Mouse (Mus musculus): Measurements from ENCODE around the gene Grin2c.

Grin2c gene

DNA sequence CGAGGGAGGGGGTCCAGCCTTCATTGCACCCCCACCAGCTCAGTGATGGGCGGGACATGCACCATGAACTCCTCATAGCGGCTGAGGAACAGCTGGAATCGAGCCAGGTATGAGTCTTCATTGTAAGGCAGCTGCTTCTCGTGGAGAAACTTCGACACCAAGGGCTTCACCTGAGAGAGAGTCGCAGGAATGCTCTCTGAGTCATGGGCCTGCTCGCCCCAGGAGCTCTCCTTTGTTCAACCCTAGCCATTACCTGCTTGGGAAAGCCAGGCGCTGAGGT is 16.4 kb upstream of the Grin2c start:
- no peak for DNase-seq (ENCODE audit: low spot score)

DNA sequence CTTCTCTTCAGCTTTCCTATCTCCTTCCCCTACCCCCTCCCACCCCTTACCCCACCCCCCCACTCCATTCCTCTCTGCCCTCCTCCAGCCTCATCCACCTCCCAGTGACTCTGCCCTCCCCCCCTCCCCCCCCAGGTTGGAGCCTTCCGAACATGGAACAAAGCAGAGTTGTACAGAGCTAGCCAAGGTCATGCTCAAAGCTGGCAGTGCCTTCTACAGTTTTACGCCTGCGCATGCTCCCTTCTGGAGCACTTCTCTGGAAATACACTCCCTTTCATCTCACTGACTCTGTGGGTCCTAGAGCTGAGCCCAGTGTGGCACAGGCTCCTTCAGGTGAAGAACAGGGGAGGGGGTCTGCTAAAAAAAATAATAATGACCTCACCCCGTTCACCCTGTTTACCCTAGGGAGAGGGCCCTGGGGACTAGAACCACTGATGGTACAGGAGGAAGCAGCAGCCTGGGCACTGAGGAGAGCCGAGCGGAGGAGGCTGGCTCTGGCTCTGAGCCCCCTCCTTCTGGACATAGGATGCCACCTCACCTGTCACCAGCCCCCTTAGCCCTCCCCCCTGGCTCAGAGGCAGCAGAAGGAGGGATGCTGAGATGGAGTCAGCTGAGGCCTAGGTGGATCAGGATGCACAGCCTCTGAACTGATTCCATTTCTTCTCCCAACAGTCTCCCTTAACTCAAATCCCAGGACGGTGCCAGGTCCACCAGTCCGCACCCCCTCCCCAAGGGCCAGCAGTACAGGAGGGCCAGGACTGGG is 15.9 kb upstream of the Grin2c start:
- DNase-seq (ENCODE audit: low spot score): no peak

DNA sequence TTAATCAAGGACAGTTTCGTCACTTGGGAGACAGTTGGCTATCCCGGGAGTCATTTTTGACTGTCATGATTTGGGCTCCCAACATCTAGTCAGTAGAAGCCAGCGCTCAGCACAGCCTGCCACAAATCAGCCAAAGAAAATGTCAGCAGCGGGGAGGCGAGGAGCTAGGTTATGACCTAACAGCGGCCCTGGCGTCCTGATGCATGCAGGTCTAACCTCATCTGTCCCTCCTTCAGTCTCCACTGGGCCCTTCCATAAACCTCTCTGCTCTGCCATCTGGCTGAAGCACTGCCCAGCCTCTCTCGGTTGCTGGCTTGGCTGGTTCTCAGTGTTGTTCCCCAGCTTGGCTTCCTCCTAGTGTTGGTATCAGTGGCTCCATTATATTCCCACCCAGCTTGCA is 15.3 kb upstream of the Grin2c start:
- DNase-seq (ENCODE audit: low spot score): no peak

DNA sequence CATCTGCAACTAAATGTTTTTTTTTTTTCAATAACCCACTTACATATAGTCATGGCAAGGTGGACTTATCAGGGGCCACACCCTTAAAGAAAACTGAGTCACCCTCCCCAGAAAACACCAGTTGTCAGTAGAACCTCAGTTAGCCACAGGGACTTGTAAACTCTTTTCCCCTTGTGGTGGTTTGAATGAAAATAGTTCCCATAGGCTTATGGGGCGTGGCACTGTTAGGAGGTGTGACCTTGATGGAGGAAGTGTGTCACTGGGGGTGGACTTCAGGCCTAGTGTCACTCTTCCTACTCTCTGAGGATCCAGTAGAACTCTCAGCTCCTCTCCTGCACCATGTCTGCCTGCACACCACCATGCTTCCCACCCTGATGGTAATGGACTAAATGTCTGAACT is 12.7 kb upstream of the Grin2c start:
- no peak for DNase-seq (ENCODE audit: low spot score)

DNA sequence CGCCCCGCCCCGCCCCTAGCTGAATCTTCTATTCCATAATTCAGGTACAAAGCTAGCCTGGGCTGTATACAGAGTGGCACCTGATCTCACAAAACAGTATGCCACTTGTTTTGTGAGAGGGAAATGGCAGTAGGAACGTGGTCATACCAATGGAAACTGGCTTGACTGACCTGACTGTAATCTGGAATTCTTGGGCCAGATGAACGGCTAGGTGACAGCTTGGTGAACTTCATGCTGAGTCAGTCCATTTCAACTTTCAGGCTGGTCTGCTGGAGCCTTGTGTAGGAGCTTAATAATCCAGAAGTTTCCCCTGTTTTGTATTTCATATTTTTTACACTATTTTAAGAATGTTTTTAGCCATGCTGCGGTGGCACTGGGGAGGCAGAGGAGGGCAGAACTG is 11.1 kb upstream of the Grin2c start:
- DNase-seq (ENCODE audit: low spot score): no peak

DNA sequence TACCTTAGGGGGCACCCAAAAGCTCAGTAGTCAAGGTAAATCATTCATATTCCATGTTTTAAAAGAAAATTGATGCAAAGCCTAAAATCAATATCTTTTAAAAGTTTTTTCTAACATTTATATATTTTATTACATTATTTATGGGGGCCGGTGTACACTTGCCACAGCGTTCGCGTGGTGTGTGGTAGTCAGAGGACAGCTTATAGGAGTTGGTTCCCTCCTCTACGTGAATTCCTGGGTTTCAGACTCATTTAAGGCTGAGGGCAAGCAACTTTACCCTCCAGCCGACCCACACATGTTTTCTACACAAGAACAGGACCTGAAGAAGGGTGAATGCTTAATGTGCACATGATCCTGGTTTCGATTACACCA is 10.5 kb upstream of the Grin2c start:
- no peak for DNase-seq (ENCODE audit: low spot score)

DNA sequence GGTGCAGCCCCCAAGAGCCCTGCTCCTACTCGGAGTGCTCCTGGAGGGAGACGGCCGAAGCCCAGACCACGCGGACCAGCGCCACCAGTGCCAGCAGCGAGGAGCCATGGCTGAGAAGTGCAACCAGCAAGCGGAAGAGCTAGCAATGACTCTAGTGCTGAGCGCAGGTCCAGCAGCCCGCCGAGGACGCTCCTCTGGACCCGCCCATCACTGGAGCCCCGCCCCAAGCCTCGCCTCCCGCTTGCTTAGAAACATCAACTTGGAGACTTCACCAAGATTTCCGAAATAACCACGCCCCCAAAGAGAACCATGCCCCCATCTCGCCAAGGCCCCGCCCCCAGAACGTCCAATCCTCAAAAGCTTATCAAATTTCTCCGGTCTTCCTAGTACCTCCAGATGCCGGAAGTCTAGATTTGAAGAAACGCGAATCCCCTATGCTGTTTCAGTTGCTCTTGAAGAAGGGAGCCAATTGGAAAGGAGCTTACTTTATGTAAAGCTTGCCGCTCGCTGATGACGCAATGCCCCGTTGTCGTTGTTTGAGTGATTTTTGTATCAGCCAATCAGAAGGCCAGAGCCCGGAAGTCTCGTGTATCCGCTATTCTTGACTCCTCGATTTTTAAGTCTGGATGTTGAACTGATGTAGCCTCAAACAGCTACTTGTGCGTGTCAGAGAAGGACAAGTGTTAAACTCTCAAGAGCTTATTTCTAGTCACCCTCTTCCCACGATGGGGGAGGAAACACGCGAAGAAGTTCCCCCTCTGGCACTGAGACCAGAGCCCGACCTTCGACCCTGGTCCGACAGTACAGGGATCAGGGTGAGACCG is 9.9 kb upstream of the Grin2c start, which contains the start of gene Fdxr:
TSS of gene Fdxr (minus strand) at position 271 of the 824 bp plus-strand sequence.
- DNase-seq (ENCODE audit: low spot score): peak; percentile 97

DNA sequence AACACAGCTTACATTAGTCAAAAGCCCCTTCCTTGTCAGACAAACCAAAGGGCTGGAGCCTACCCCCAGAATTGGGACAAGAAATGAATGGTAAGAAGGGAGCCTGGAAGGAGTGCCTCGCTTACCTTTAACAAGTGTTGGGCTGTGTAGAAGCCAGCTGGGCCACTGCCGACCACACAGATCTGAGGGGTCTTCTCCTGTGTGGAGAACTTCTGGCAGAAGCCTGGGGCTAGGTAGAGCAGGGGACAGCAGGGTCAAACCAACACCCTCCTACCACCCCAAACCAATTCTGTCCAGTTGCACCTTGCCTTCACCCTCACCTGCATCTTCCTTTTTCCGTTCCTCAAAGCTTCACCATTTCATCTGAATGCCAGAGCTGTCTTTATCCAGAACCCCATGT is 8.9 kb upstream of the Grin2c start:
- DNase-seq (ENCODE audit: low spot score): no peak

DNA sequence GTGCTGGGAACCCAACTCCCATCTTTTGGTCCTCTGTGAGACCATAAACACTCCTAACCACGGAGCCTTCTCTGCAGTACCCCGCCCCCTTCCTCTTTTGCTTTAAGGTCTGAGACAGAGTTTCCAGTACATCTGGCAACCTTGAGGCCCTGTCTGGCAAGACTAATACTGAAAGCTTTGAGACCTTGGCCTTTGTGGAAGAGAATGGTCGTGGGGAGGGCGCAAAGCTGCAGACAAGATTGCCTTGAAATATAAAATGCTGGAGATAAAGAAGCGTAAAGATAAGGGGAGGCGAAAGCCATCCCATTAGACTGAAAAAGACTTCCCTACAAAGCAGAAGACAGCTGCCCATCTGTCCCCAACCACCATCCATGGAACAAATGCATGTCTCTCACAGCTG is 8.5 kb upstream of the Grin2c start:
- DNase-seq (ENCODE audit: low spot score): no peak

DNA sequence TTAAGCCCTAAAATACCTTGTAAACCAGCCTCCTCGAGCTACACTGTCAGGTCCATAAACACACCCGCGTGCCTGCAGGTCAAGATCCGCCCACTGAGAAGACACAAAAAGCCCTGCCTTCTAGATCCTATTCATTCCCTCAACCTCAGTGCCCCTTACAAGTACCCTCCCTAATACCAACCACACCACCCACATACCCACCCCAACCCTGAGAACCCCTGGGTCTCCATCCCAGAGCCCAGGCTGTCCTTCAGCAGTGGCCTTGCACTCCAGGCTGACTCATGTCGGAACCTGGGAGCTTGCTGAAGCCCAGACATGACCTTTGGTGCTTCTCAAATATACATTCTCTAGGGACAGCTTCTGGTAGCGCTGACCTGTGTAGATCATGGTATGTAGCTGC is 7.7 kb upstream of the Grin2c start:
- no peak for DNase-seq (ENCODE audit: low spot score)

DNA sequence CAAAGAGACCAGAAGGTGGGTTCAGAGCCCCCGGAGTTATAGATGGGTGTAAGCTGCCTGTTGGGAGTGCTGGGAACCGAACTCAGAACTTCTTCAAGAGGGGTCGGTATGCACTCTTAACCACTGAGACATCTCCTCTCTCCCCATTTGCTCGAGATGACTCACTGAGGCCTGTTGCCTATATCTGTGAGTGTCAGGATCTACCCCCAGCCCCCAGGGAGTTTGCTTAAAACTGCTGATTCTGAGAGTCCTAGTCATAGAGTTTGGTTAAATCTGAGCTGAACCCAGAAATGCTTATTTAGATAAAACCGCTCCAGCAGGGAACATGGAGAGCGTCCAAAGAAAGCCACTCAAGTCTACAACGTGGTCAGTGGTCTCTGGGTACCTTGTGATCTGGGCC is 7.1 kb upstream of the Grin2c start:
- no peak for DNase-seq (ENCODE audit: low spot score)

DNA sequence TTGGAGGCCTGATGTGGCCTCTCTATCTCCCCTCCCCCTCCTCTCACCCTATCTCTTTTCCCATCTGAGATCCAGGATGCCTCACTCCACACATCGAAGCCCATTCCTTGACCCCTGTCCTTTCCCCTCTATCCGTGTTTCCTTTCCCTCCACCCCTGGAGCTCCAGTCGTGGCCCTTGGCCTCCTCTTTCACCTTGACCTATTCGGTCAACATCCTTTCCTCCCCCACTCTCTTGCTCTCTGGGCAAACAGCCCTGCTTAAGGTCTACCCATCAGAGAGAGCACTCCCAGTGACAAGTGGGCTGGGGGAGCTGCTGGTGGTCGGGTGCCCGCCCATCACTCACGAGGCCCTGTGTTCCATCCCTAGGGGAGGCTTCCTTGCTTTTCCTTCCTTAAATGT is 6.7 kb upstream of the Grin2c start:
- no peak for DNase-seq (ENCODE audit: low spot score)

DNA sequence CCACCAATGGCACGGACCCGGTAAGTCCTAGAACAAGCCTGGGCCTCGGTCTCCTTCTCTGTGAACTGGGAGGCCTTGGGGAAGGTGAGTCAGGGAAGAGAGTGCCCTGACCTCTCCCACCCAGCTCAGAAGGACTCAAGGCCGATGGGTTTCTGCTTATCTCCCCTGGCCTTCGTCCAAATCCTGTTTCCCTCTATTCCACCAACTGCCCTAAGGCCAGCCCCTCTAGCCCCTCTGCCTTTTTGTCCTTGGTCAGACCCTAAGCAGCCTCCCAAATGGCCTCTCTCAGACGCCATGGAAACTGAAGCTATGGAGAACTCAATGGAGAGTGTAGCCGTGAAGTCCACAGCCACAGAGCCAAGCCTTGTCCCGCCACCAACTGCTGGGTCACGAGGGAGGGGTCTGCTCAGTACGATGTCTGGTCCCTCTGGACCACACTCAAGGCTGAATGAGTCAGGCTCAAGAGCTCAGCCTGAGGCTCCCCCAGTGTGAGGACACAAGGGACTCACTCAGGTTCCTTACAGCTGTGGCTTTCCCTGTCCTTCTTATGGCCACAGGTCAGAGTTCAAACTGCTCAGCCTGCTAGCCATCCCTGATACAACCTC is 6.0 kb upstream of the Grin2c start:
- no peak for DNase-seq (ENCODE audit: low spot score)

DNA sequence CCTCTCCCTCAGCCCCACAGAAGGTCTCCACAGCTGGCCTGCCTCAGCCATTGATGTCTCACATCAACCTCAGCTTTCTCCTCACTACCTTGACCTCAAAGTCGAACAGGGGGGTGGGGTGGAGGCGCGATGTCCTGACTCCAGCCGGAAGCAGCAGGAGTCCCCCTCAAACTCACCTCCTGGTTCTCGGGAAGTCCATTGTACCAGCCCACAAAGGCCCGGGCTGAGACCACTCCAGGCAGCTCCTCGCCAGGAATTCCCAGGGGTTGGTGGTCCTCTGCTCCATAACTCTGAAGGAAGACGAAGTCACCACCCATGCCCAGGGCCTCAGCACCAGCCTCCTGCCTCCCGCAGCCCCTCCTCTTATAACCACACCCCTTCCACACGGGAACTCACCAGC is 4.4 kb upstream of the Grin2c start:
- DNase-seq (ENCODE audit: low spot score): no peak

DNA sequence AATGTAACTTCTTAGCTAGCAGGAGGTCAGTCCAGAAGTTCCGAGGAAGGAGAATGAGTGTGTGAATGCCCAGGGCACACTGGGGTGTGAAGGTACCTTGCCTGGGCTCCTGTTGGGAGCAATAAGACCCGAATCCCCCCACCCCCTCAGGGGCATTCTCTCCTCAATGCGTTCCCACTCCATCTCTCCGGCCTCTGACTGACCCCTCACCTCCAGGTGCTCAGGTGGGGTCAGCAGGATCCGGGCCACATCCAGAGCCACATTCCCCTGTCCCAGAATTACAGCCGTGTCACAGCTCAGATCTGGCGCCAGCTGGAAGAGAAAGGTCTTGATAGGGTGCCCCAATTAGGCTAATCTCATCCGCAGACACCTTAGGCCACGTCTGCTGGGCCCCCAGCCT is 4.0 kb upstream of the Grin2c start:
- DNase-seq (ENCODE audit: low spot score): no peak

DNA sequence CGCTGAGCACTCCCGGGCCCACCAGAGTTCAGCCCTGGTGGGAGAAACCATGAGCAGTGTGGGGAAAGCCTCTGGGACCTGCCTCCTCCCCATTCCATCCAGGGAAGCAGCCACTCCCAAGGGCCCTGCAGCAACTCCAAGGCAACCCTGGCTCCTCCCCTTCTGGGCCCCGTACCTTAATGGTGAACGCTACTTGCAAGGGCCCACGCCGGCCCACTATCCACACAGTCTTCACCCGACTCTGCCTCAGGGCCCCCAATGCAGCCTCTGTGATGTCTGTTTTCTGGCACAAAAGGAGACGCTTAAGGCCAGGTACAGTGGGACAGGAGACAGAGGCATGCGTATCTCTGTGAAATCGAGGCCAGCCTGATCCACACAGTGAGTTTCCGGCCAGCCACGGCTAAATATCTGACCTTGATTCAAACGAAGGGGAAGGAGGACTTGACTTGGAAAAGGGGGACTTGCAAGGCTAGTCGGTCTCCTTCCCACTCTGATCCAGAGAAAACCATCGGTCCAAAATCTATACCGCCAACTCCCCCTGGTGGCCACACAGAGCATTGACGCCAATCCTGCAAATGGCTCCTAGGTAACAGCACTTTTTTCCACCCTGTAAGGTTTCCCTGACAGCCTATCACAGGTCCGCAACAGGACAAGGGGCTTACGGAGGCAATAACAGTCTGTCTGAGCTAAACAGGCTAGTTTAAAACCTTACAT is 3.3 kb upstream of the Grin2c start:
- peak; percentile 78 for DNase-seq (ENCODE audit: low spot score)

DNA sequence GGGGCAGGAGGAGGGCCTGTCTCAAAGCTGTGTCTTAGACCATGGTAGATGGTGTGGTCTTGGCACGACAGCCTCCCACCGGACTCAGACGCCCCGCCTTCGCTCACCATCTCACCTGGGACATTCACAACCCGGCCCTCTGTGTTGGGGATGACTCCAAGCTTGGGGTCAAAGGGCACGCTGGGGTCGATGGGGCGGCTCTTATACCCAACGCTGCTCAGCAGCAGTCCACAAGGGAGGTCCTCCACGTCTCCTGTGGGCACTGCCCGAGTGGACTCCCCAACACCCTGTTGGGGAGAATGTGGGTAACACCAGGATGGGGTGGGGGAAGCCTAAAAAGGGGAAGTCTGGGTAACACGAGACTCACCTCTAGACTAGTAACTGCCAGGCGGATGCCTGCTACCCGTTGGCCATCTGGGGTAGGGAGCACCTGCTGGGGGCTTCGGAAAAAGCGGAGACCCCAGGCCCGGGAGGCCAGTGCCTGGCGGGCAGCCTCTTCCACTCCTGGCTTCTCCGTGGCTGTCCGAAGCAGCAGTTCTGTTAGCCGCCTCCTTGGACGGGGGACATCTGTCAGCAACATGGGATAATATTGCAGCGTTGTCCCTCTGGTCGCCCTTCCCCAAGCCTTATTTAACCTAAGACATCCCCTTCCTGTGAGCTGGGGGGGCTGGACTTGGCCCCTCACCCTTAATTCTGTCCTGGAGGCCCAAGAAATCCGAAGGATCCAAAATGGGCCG is 2.5 kb upstream of the Grin2c start:
- DNase-seq (ENCODE audit: low spot score): no peak

DNA sequence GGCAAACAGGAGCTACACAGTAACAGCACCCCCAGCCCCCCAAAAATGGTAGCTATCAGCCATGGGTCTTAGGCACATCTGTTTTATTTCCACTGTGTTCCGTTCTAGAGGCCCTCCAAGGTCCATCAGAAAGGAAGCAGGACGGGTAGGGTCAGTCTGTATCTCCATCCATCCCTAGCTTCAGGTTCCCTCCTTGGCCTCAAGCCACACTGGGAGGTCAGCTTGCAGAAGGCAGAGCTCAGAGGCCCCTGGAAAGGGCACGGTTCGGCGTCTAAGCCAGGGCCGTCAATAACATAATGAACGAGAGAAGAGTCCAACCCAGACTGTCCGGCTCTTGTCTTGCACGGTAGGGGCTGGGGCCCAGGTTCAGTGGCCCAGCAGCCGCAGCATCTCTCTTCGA is 915 bp upstream of the Grin2c start:
- no peak for DNase-seq (ENCODE audit: low spot score)

DNA sequence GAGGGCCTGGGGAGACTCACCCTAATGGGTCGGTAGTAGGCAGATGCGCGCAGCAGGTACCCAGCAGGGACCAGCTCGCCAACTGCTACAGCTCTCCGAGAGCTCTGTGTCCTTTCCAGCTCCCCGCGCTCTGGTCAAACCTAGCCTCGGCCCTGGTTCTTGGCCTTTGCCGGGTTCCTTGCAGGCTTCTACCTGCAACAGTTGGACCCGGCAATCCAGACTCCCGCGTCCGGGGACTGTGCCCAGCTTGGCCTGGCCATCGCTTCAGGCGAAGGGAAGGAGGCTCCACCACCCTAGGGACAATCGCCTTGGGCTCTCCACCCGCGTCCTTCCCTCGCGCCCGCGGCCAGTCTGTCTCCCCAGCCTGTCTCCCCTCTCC is 654 bp downstream of the Grin2c start:
- no peak for DNase-seq (ENCODE audit: low spot score)

DNA sequence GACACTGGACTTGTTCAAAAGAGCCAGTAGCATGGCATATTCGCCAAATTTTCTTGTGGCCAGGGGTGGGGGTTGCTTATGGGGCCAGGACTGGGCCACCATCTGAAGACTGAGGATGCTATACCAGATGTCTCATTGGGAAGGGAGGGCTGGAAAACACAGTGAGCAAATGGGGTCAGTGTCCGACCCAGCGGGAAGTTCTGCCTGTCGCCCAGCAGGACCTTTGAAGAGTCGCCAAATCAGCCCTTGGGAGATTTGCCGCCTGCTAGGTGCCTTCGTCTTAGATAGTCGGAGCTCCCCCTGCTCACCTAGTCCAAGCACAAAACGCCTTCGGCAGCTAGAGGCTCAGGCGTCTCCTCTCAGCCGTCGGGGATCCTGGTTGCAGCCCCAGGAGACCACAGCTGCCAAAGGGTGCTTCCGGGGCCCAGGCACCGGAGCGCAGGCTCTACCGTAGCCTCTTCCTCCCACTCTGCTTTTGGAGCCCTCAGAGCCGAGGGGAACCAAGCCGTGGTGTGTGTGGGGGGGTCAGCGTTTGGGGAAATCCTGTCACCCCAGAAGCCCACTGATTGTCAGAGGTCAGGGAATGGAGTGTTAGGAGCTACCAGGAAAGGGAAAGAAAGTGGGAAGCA is 1.2 kb downstream of the Grin2c start:
- no peak for DNase-seq (ENCODE audit: low spot score)

DNA sequence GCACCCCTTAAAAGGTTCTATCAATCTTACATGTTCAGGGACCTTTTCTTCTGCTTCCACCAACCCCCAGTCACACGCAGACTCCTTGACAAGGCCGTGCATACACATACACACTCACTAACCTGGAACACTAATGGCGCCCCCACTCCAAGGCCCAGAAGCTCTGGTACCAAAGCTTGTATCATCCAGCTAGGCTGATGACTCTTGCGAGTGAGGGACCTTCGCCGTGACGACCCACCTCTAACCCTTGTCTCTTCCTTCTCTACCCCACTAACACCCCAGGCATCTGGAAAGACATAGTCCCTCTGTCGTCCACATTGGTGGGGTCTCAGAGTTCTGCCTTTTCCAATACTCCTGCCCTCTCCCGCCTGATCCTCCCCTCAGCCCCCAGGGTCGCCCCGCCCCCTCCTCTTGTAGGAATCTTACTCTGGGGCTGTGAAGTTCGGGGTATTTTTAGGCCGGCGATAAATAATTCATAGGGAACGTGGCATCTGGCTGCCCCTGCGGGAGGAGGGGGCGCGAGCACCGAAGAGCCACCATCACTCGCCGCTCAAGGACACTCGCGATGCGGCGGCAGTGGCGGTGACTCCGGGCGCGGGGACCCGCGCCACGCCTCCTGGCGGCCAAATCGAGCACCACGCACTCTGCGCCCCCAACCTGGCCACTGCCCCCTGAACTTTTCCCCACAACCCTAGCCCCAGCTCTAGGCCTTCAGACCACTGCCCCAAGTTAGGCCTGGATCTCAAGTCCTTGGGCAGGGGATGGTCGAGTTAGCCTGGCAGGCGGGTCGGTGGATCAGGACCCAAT is 2.0 kb downstream of the Grin2c start:
- DNase-seq (ENCODE audit: low spot score): no peak
